Mouse (Mus musculus): ENCODE data around the gene Slc17a3.

DNA sequence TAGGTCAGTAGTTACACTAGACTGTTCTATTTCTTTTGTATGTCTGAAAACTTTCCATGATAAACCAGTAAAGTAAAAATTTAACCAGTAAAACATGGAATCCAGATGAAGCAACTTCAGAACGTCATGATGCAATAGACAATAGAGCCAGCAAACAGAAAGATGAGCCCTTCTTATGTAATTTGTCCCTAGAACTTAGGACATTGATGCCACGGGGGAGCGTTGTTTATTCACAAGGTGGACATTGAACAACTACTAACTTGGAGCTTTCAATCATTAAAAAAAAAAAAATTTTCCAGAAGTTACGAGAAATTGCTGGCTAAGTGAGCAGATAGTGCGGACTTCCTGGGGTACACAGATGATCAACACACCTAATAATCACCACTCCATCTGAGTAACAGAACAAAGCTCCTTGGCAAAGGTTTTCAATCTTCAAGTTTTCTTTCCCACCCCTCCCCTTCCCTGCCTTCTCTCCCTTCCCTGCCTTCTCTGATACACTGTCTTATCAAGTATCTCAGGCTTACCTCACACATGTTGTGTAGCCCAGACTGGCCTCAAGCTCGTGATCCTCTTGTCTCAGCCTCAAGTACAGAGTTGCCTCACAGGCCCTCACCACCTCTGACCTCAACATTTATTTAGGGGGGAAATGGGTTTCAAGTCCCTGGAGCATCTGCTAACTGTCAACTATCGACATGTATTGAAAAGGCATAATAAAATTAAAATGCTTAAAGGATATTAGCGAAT, 29.7 kb downstream of the Slc17a3 start:
- TF ChIP-seq CTCF (IDR thresholded peaks at IDR 0.05; ENCODE audit: borderline replicate concordance, control insufficient read depth, extremely low read depth, insufficient read depth, low read length, poor library complexity) (no peak), POLR2A (IDR thresholded peaks at IDR 0.05; ENCODE audit: control insufficient read depth, extremely low read depth, insufficient read depth, low read length, poor library complexity) (no peak)
